Mouse (Mus musculus) MEL (cell line): ENCODE measurements around the gene H2-K1. TPM values are rescaled to one million over a fixed set of nuclear protein-coding genes. Genes with fewer than 3 reads are reported as not detected.

Experiments
- DNase-seq: peaks from one replicate; pipeline ENCODE4 v3.0.0; 2011; ENCODE audit warnings: low read depth, low spot score
- H3K27ac ChIP-seq: 2 replicates; pipeline ENCODE4 v1.5.1; 2012; ENCODE audit warnings: low read depth, mild to moderate bottlenecking, control low read depth, low read length, moderate library complexity; ENCODE audit not compliant: control insufficient read depth
- H3K27me3 ChIP-seq, 2 experiments: fragments of 150-350 bp in 1 of 2; sonication (generic) in 1 of 2; 2 replicates each; pipeline ENCODE4 v1.6.1; 2012; ENCODE audit warnings: low read length in 2 of 2, mild to moderate bottlenecking in 2 of 2, improper control_type of control experiment in 1 of 2, moderate library complexity in 1 of 2; ENCODE audit not compliant: insufficient read depth in 2 of 2, control insufficient read depth in 1 of 2
- H3K36me3 ChIP-seq, 2 experiments: 2 replicates each; pipeline ENCODE4 v1.6.1; 2012 to 2014; ENCODE audit warnings: low read length in 2 of 2, improper control_type of control experiment in 1 of 2, inconsistent platforms in 1 of 2, mild to moderate bottlenecking in 1 of 2; ENCODE audit not compliant: insufficient read depth in 2 of 2, control insufficient read depth in 1 of 2
- H3K4me1 ChIP-seq, 2 experiments: fragments of 150-350 bp in 1 of 2; sonication (generic) in 1 of 2; 2 replicates each; pipeline ENCODE4 v1.6.1; 2012; ENCODE audit warnings: low read length in 2 of 2, improper control_type of control experiment in 1 of 2, mild to moderate bottlenecking in 1 of 2; ENCODE audit not compliant: insufficient read depth in 2 of 2, control insufficient read depth in 1 of 2
- H3K4me3 ChIP-seq, 2 experiments: fragments of 150-350 bp in 1 of 2; sonication (generic) in 1 of 2; 2 replicates each; pipeline ENCODE4 v1.5.1; 2012; ENCODE audit warnings: low read depth in 2 of 2, low read length in 2 of 2, mild to moderate bottlenecking in 2 of 2, moderate library complexity in 2 of 2, control low read depth in 1 of 2, improper control_type of control experiment in 1 of 2; ENCODE audit not compliant: control insufficient read depth in 1 of 2, insufficient read depth in 1 of 2
- H3K79me2 ChIP-seq: 2 replicates; pipeline ENCODE4 v1.6.1; 2012; ENCODE audit warnings: mild to moderate bottlenecking, low read length, moderate library complexity; ENCODE audit not compliant: control insufficient read depth, poor library complexity, insufficient read depth
- H3K9ac ChIP-seq: 2 replicates; pipeline ENCODE4 v1.6.1; 2012; ENCODE audit warnings: low read depth, mild to moderate bottlenecking, control low read depth, low read length, moderate library complexity; ENCODE audit not compliant: control insufficient read depth, poor library complexity, severe bottlenecking
- H3K9me3 ChIP-seq: fragments of 150-350 bp; sonication (generic); replicated peaks from 2 replicates; pipeline ENCODE4 v1.6.1; 2012; ENCODE audit warnings: mild to moderate bottlenecking, low read length, improper control_type of control experiment, moderate library complexity; ENCODE audit not compliant: insufficient read depth
- BHLHE40 ChIP-seq: IDR thresholded peaks from 2 replicates; pipeline ENCODE4 v1.6.1; 2012; ENCODE audit warnings: low read depth, mild to moderate bottlenecking, inconsistent platforms, low read length, improper control_type of control experiment, borderline replicate concordance
- CHD2 ChIP-seq: IDR thresholded peaks from 2 replicates; pipeline ENCODE4 v1.6.1; 2011; ENCODE audit warnings: low read length, improper control_type of control experiment
- EP300 ChIP-seq, 2 experiments: IDR thresholded peaks; 2 replicates each; pipeline ENCODE4 v1.6.1; 2011; ENCODE audit warnings: improper control_type of control experiment in 2 of 2, low read length in 2 of 2, low read depth in 1 of 2, mild to moderate bottlenecking in 1 of 2
- ETS1 ChIP-seq: IDR thresholded peaks from 2 replicates; pipeline ENCODE4 v1.6.1; 2012; ENCODE audit warnings: low read depth, mild to moderate bottlenecking, inconsistent platforms, low read length, improper control_type of control experiment, moderate library complexity
- GABPA ChIP-seq: IDR thresholded peaks from 2 replicates; pipeline ENCODE4 v1.6.1; 2012; ENCODE audit warnings: low read depth, mild to moderate bottlenecking, inconsistent platforms, low read length, improper control_type of control experiment, moderate library complexity
- GATA1 ChIP-seq: IDR thresholded peaks from 2 replicates; pipeline ENCODE4 v1.6.1; 2011; ENCODE audit warnings: low read depth, low read length, improper control_type of control experiment
- HCFC1 ChIP-seq: IDR thresholded peaks from 2 replicates; pipeline ENCODE4 v1.6.1; 2012; ENCODE audit warnings: low read depth, mild to moderate bottlenecking, inconsistent platforms, low read length, improper control_type of control experiment, moderate library complexity
- MAX ChIP-seq: IDR thresholded peaks from 2 replicates; pipeline ENCODE4 v1.6.1; 2011; ENCODE audit warnings: low read length, improper control_type of control experiment
- MAZ ChIP-seq: IDR thresholded peaks from 2 replicates; pipeline ENCODE4 v1.6.1; 2012; ENCODE audit warnings: low read depth, mild to moderate bottlenecking, inconsistent platforms, low read length, improper control_type of control experiment
- MEF2A ChIP-seq: IDR thresholded peaks from 2 replicates; pipeline ENCODE4 v1.6.1; 2014; ENCODE audit warnings: low read depth, mild to moderate bottlenecking, inconsistent platforms, low read length, improper control_type of control experiment; ENCODE audit not compliant: poor library complexity, insufficient replicate concordance, severe bottlenecking; ENCODE audit errors: extremely low read depth
- NELFE ChIP-seq: IDR thresholded peaks from 2 replicates; pipeline ENCODE4 v1.6.1; 2011; ENCODE audit warnings: low read depth, low read length, improper control_type of control experiment
- POLR2A ChIP-seq, 2 experiments: IDR thresholded peaks; 2 replicates each; pipeline ENCODE4 v1.6.1; 2011 to 2012; ENCODE audit warnings: low read length in 2 of 2, mild to moderate bottlenecking in 2 of 2, control low read depth in 1 of 2, improper control_type of control experiment in 1 of 2, low read depth in 1 of 2, moderate library complexity in 1 of 2; ENCODE audit not compliant: control insufficient read depth in 1 of 2, insufficient read depth in 1 of 2, poor library complexity in 1 of 2
- POLR2AphosphoS5 ChIP-seq: IDR thresholded peaks from 2 replicates; pipeline ENCODE4 v1.6.1; 2012; ENCODE audit warnings: low read depth, borderline replicate concordance, mild to moderate bottlenecking, inconsistent platforms, low read length, moderate library complexity, mixed read lengths
- RAD21 ChIP-seq: IDR thresholded peaks from 2 replicates; pipeline ENCODE4 v1.6.1; 2011; ENCODE audit warnings: mild to moderate bottlenecking, low read depth, low read length, improper control_type of control experiment
- TAL1 ChIP-seq: IDR thresholded peaks from 2 replicates; pipeline ENCODE4 v1.6.1; 2012; ENCODE audit warnings: mild to moderate bottlenecking, inconsistent platforms, low read length, moderate library complexity, mixed read lengths
- TCF12 ChIP-seq: IDR thresholded peaks from 2 replicates; pipeline ENCODE4 v1.6.1; 2014; ENCODE audit warnings: low read depth, mild to moderate bottlenecking, inconsistent platforms, low read length, improper control_type of control experiment, moderate library complexity
- UBTF ChIP-seq: IDR thresholded peaks from 2 replicates; pipeline ENCODE4 v1.6.1; 2012; ENCODE audit warnings: low read depth, mild to moderate bottlenecking, inconsistent platforms, low read length, improper control_type of control experiment, moderate library complexity, borderline replicate concordance; ENCODE audit not compliant: insufficient read depth
- USF1 ChIP-seq: IDR thresholded peaks from 2 replicates; pipeline ENCODE4 v1.6.1; 2014; ENCODE audit warnings: low read depth, mild to moderate bottlenecking, inconsistent platforms, low read length, improper control_type of control experiment, moderate library complexity
- USF2 ChIP-seq, 2 experiments: IDR thresholded peaks; 2 replicates each; pipeline ENCODE4 v1.6.1; 2011 to 2012; ENCODE audit warnings: improper control_type of control experiment in 2 of 2, low read length in 2 of 2, borderline replicate concordance in 1 of 2, inconsistent platforms in 1 of 2, low read depth in 1 of 2, mild to moderate bottlenecking in 1 of 2; ENCODE audit not compliant: insufficient read depth in 1 of 2
- ZKSCAN1 ChIP-seq: IDR thresholded peaks from 2 replicates; pipeline ENCODE4 v1.6.1; 2012; ENCODE audit warnings: low read depth, mild to moderate bottlenecking, inconsistent platforms, low read length, improper control_type of control experiment, moderate library complexity
- polyA plus RNA-seq, 2 experiments: library from polyadenylated mRNA; stranded (reverse) in 1 of 2; unstranded in 1 of 2; fragments of >175 nt in 1 of 2; fragments of >200 nt in 1 of 2; gene quantifications; 2 replicates each; pipeline versions ENCODE4 v1.2.1 to v1.2.4; 2012; ENCODE audit warnings: low replicate concordance in 2 of 2, low read depth in 1 of 2; ENCODE audit not compliant: insufficient read length in 2 of 2, insufficient read depth in 1 of 2, missing spikeins in 1 of 2
- total RNA-seq: library from RNA; depleted of rRNA; stranded (reverse); fragments of 300-350 nt; gene quantifications from 2 replicates; pipeline ENCODE4 v1.2.3, GENCODE M21; 2012

The H2-K1 gene
- total and polyA plus RNA-seq, 3 experiments, result 81.1 to 113 TPM; not detected in 1

- no peak for DNase-seq
- peaks cover 15% of the 10 kb centered on the region for H3K79me2 ChIP-seq
- H3K27me3 ChIP-seq, result no peaks in the 10 kb centered on the region
- H3K4me3 ChIP-seq, result no peak overlapping the region
- no peak overlapping the region for H3K9ac ChIP-seq
- H3K27ac ChIP-seq, result no peak overlapping the region
- TF ChIP-seq GABPA, result no peak
- no peak for TF ChIP-seq NELFE
- TF ChIP-seq POLR2A (IDR thresholded peaks at IDR 0.05; ENCODE audit: control insufficient read depth in 1 of 2, insufficient read depth in 1 of 2, low read depth in 1 of 2, low read length in 2 of 2, poor library complexity in 1 of 2), result no peak
- no peak for TF ChIP-seq RAD21
- TF ChIP-seq EP300 (IDR thresholded peaks at IDR 0.05; ENCODE audit: low read depth in 1 of 2, low read length in 2 of 2), result no peak
- TF ChIP-seq BHLHE40, result no peak
- TF ChIP-seq ETS1, result no peak
- no peak for TF ChIP-seq USF1
- TF ChIP-seq, all 39 proteins: peak for 0
- no peaks in the 10 kb centered on the region for H3K4me1 ChIP-seq
- H3K36me3 ChIP-seq, result peaks cover 0 to 5% of the 10 kb centered on the region in 2 experiments; a peak in 3 of 4 replicates
- H3K9me3 ChIP-seq, result no peaks in the 10 kb centered on the region
Measured at GRCm38 (mm10) chr17:33959948-33960347, 40.2 kb downstream of the H2-K1 start.

- H3K9ac ChIP-seq, result no peak overlapping the region
- H3K36me3 ChIP-seq, result peaks cover 4 to 5% of the 10 kb centered on the region in 2 experiments
- no peak overlapping the region for H3K4me3 ChIP-seq
- H3K9me3 ChIP-seq, result no peaks in the 10 kb centered on the region
- DNase-seq, result no peak
- H3K4me1 ChIP-seq, result no peaks in the 10 kb centered on the region
- H3K27me3 ChIP-seq, result no peaks in the 10 kb centered on the region
- no peak overlapping the region for H3K27ac ChIP-seq
- H3K79me2 ChIP-seq, result peaks cover 23% of the 10 kb centered on the region
- TF ChIP-seq UBTF, result no peak
- TF ChIP-seq MAX, result no peak
- TF ChIP-seq GATA1, result no peak
- no peak for TF ChIP-seq HCFC1
- TF ChIP-seq CHD2, result no peak
- TF ChIP-seq EP300 (IDR thresholded peaks at IDR 0.05; ENCODE audit: low read depth in 1 of 2, low read length in 2 of 2), result no peak
- no peak for TF ChIP-seq MEF2A
- no peak for TF ChIP-seq TCF12
- TF ChIP-seq POLR2AphosphoS5, result no peak
- no peak for TF ChIP-seq TAL1
- no peak for TF ChIP-seq MAZ
- TF ChIP-seq USF1, result no peak
- no peak for TF ChIP-seq ZKSCAN1
- TF ChIP-seq USF2 (IDR thresholded peaks at IDR 0.05; ENCODE audit: borderline replicate concordance in 1 of 2, insufficient read depth in 1 of 2, low read depth in 1 of 2, low read length in 2 of 2), result no peak
- no peak for TF ChIP-seq ETS1
Measured at GRCm38 (mm10) chr17:33959135-33959534, 41.0 kb downstream of the H2-K1 start.
